Mouse (Mus musculus): Measurements from ENCODE around the gene Gm10974. TPM values are rescaled to one million over a fixed set of nuclear protein-coding genes. Genes with fewer than 3 reads are reported as not detected.

Gm10974 gene
- polyA plus RNA-seq, 1 experiment = not detected

DNA sequence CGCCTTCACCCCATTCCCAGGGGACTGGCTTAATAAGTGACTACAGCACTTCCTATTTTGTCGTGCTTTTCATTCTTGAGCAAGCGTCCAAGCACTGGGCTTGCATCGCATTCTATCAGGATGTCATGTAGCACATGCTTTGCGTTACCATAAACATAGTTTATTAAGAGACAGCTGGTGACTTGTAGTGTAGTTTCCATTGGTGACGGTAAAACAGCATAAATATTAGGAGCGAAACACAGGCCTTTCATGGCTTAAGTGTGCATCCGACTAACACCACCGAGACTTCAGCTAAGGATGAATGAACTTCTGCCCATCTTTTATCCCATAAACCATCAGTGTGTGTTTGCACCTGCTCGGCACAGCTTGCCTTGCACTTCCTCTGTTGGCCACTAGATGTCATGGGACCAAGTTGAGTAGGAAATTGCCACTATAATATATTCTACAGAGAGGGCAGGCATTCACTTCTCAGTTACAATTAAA is 68.8 kb downstream of the Gm10974 start:
- H3K4me3 ChIP-seq (ENCODE audit: insufficient read depth, low read depth, low read length) = no peak overlapping the region
- WGBS = 38% methylated on average over 10 of the region's 10 CpGs

More for the DNA sequence above, 68.8 kb downstream of the Gm10974 start:
- Histone ChIP-seq H3K4me1 (ENCODE audit: control insufficient read depth, insufficient read depth, low read length) (no peaks in the 10 kb centered on the region), H3K27ac (ENCODE audit: insufficient read depth, low read depth, low read length) (no peak overlapping the region)
- TF ChIP-seq POLR2A (IDR thresholded peaks at IDR 0.05; ENCODE audit: insufficient read depth, low read depth, low read length) = no peak
- TF ChIP-seq CTCF (IDR thresholded peaks at IDR 0.05; ENCODE audit: insufficient read depth, low read depth, low read length) = no peak

Other genes starting within 250 kb of the Gm10974 start
- not detected in 2 replicates for gene Lrrk1, start 22.4 kb downstream of the Gm10974 start, polyA plus RNA-seq (2012; ENCODE audit: insufficient read depth, insufficient read length, low replicate concordance, missing spikeins)
- not detected in 2 replicates for gene Aldh1a3, start 61.6 kb downstream of the Gm10974 start, polyA plus RNA-seq (2012; ENCODE audit: insufficient read depth, insufficient read length, low replicate concordance, missing spikeins)

Measured in olfactory bulb, adult 2 months (tissue).